Mouse (Mus musculus) kidney, embryonic 14.5 days (tissue): ENCODE measurements around the gene Wdr64. TPM values are rescaled to one million over a fixed set of nuclear protein-coding genes. Genes with fewer than 3 reads are reported as not detected.
A peak's percentile ranks its signal among the peaks of the same experiment; 100 is the strongest.

ENCODE experiments used
- ATAC-seq: fragments of 200-750 bp; cut with Nextera tagmentation; 2 replicates; pipeline ENCODE4 v1.8.0; 2017; ENCODE audit warnings: moderate number of reproducible peaks, mild to moderate bottlenecking, moderate TSS enrichment, moderate library complexity; ENCODE audit not compliant: low FRiP score, low TSS enrichment
- H3K27ac ChIP-seq: fragments of 300-500 bp; sonication (generic); 2 replicates; pipeline ENCODE4 v1.5.1; 2014; ENCODE audit warnings: low read depth, mild to moderate bottlenecking, low read length, moderate library complexity, mixed read lengths
- H3K27me3 ChIP-seq: fragments of 300-500 bp; sonication (generic); 2 replicates; pipeline ENCODE4 v1.6.1; 2014; ENCODE audit warnings: mild to moderate bottlenecking, low read length; ENCODE audit not compliant: control insufficient read depth, insufficient read depth
- H3K36me3 ChIP-seq: fragments of 300-500 bp; sonication (generic); 2 replicates; pipeline ENCODE4 v1.6.1; 2014; ENCODE audit warnings: low read length, mixed read lengths; ENCODE audit not compliant: control insufficient read depth, insufficient read depth
- H3K4me1 ChIP-seq: fragments of 300-500 bp; sonication (generic); 2 replicates; pipeline ENCODE4 v1.6.1; 2014; ENCODE audit warnings: low read length, mixed read lengths; ENCODE audit not compliant: control insufficient read depth, insufficient read depth
- H3K4me2 ChIP-seq: fragments of 300-500 bp; sonication (generic); replicated peaks from 2 replicates; pipeline ENCODE4 v1.6.1; 2014; ENCODE audit warnings: low read depth, mild to moderate bottlenecking, low read length
- H3K4me3 ChIP-seq: fragments of 300-500 bp; sonication (generic); 2 replicates; pipeline ENCODE4 v1.5.1; 2014; ENCODE audit warnings: mild to moderate bottlenecking, low read length
- H3K9ac ChIP-seq: fragments of 300-500 bp; sonication (generic); 2 replicates; pipeline ENCODE4 v1.6.1; 2014; ENCODE audit warnings: low read depth, mild to moderate bottlenecking, low read length, moderate library complexity
- H3K9me3 ChIP-seq: fragments of 300-500 bp; sonication (generic); 2 replicates; pipeline ENCODE4 v1.6.1; 2016; ENCODE audit warnings: low read length; ENCODE audit not compliant: control insufficient read depth
- WGBS: fragments of 180-500 bp; shearing (Covaris S2); extraction: QIAGEN DNeasy Blood & Tissue Kit; methylation state at CpG from one replicate; pipeline ENCODE4 v1.1.7; 2014; 5-methylcytosine and 5-hydroxymethylcytosine counted together
- polyA plus RNA-seq: library from polyadenylated mRNA; unstranded; fragments of >200 nt; fragmentation: Nextera tagmentation; extraction: Ambion mirVana; gene quantifications from 2 replicates; pipeline ENCODE4 v1.2.1, GENCODE M21; 2014

Wdr64 gene
- polyA plus RNA-seq, 1 experiment from 2014 or later: not detected

GRCm38 (mm10) chr1:175677459-175677858 lies 20.9 kb upstream of the Wdr64 start:
- H3K9me3 ChIP-seq: no peaks in the 10 kb centered on the region
- no peaks in the 10 kb centered on the region for H3K36me3 ChIP-seq
- 86% methylated on average over 6 of the region's 6 CpGs for WGBS
- no peak for ATAC-seq
- no peak overlapping the region for H3K4me3 ChIP-seq
- no peaks in the 10 kb centered on the region for H3K4me1 ChIP-seq
- no peaks in the 10 kb centered on the region for H3K27me3 ChIP-seq
- no peak overlapping the region for H3K9ac ChIP-seq
- no peak overlapping the region for H3K27ac ChIP-seq
- no peak overlapping the region for H3K4me2 ChIP-seq

DNA sequence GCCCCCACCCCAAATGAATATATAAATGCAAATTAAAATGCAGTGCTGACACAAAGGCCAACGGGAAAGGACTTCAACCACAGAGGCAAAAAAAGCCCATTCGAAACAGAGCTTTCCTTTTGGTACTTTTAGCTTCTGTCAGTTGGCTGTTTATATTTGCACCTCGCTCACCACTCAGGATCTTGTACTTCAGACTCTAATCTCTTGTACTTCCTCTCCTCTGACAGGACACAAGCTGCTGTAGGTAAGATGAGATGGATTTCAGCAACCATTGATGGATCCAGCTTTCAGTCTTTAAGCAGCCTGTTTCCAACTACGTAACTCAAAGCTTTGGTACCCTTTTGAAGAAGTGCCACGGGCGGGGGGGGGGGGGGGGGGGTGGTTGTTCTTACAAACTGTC lies 17.4 kb upstream of the Wdr64 start:
- H3K36me3 ChIP-seq: peaks cover 4% of the 10 kb centered on the region; the same call in 1 of the 2 replicates
- WGBS: 83% methylated on average over 6 of the region's 6 CpGs
- H3K4me1 ChIP-seq: no peaks in the 10 kb centered on the region
- no peaks in the 10 kb centered on the region for H3K27me3 ChIP-seq
- ATAC-seq: no peak
- H3K4me2 ChIP-seq: no peak overlapping the region
- H3K27ac ChIP-seq: no peak overlapping the region
- H3K9me3 ChIP-seq: no peaks in the 10 kb centered on the region
- H3K4me3 ChIP-seq: no peak overlapping the region
- H3K9ac ChIP-seq: no peak overlapping the region

DNA sequence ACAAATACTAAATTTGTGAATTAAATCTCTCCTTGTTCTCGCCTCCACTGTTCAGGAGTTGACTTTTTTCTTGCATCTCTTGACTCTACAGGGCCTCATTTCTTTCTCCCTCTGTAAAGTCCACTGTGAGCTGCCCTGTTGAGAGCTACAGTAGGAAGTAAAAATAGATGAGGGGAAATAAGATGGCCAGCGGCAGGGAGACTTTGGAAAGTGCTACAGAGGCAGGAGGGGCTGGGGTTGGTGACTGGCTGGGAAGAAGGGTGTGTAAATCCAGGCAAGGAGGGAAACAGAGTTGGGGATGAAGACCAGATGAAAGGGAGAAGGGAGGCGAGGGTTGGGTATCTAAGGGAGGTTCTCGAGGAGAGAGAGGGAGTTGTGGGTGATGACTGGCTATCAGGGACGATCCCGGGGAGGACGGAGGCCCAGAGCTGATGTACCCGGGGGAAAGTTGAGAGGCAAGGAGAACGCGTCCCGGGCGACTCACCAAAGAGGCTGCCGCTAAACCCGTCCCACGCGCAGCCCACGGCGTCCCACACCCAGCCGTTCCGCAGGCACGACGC lies 6.6 kb upstream of the Wdr64 start:
- Histone ChIP-seq H3K36me3 (peaks cover 8% of the 10 kb centered on the region), H3K4me1 (peaks cover 3% of the 10 kb centered on the region; the same call in 1 of the 2 replicates), H3K4me3 (peak overlapping the region; percentile 62), H3K4me2 (peak overlapping the region; percentile 80), H3K9me3 (no peaks in the 10 kb centered on the region), H3K9ac (peak overlapping the region; percentile 84), H3K27me3 (no peaks in the 10 kb centered on the region), H3K27ac (peak overlapping the region; percentile 65; the same call in 1 of the 2 replicates)
- ATAC-seq: no peak
- WGBS: under 1% methylated on average over 22 of the region's 22 CpGs

DNA sequence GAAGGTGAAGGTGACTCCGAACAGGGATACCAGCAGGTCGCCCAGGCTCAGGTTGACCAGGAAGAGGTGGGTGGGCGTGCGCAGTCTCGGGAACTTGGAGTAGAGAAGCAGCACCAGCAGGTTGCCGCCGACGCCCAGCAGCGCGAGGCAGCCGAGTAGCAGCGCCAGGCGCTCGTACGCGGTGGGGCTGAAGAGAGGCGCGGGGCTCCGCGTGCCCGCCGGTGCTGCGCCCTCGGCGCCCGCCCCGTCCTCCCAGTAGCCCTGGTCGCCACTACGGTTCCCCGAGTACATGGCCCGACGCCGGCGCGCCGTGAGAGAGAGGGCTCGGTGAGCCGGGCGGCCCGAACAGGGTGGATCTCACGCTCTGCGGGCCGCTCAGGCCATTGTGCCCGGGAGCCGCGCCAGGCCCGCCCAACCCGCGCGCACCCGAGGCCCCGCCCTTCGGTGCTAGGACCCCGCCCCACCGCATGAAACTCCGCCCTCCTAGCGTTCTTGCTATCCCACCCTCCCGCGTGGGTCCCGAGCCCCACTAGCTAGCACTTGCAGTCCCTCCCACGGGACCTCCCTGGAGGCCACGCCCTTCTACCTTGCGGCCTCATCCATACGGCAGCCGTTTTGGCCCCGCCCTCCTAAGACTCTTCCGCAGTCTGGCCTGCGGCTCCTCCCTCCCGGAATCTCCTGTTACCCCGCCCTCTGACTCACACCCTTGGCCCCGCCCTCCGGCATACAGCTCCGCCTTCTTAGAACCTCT lies 6.0 kb upstream of the Wdr64 start, which contains the start of the genes Opn3 and Chml:
Opn3 (minus strand) TSS at position 531 of the 751 bp plus-strand sequence.
Chml (minus strand) TSS at position 656 of the 751 bp plus-strand sequence.
- H3K4me2 ChIP-seq: peak within 1 kb of the TSS; percentile 80
- H3K4me1 ChIP-seq: peaks cover 3% of the 10 kb centered on the region; the same call in 1 of the 2 replicates
- H3K9ac ChIP-seq: peak within 1 kb of the TSS; percentile 84
- WGBS: under 1% methylated on average over 68 of the region's 73 CpGs
- H3K27me3 ChIP-seq: no peaks in the 10 kb centered on the region
- H3K36me3 ChIP-seq: peaks cover 7% of the 10 kb centered on the region
- H3K27ac ChIP-seq: peak within 1 kb of the TSS; percentile 65; the same call in 1 of the 2 replicates
- peak within 1 kb of the TSS; percentile 62 for H3K4me3 ChIP-seq
- no peaks in the 10 kb centered on the region for H3K9me3 ChIP-seq
- peak; percentile 99 for ATAC-seq

GRCm38 (mm10) chr1:175692997-175693361 lies 5.4 kb upstream of the Wdr64 start:
- Histone ChIP-seq H3K4me3 (peak overlapping the region; percentile 62), H3K27me3 (no peaks in the 10 kb centered on the region), H3K4me2 (peak overlapping the region; percentile 49), H3K4me1 (peaks cover 3% of the 10 kb centered on the region; the same call in 1 of the 2 replicates), H3K27ac (no peak overlapping the region), H3K9me3 (no peaks in the 10 kb centered on the region), H3K36me3 (peaks cover 2% of the 10 kb centered on the region), H3K9ac (peak overlapping the region; percentile 12; the same call in 1 of the 2 replicates)
- WGBS: under 1% methylated on average over 17 of the region's 17 CpGs
- ATAC-seq: no peak

DNA sequence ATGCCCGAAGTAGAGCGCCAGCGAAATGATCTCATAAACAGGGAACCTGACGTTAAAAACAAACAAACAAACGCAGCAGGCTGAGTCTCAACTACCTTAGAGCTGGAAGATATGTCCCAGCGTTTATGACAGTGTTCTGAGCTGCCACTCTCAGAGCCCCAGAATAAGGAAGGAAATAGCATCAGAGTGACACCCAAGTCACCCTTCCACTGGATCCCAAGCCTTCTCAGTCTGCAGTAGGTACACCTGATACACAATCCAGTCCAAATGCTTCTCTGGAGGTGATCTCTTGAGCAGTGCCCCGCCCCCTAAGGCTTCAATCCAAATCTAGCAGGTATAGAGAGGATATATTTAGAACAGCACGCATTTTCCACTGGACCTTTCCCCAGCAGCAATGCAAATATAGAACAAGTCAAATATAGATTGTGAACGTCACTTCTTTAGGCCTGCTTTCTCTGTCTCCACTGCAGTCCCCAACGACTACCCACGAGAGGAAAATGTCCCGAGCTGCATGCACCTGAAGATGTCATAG lies 4.9 kb upstream of the Wdr64 start:
- Histone ChIP-seq H3K9me3 (no peaks in the 10 kb centered on the region), H3K36me3 (no peaks in the 10 kb centered on the region), H3K27me3 (no peaks in the 10 kb centered on the region), H3K27ac (no peak overlapping the region), H3K4me2 (peak overlapping the region; percentile 49), H3K4me3 (peak overlapping the region; percentile 62), H3K4me1 (peaks cover 3% of the 10 kb centered on the region; the same call in 1 of the 2 replicates), H3K9ac (peak overlapping the region; percentile 12; the same call in 1 of the 2 replicates)
- 42% methylated on average over 12 of the region's 12 CpGs for WGBS
- no peak; the same call in 1 of the 2 replicates for ATAC-seq

- no peak overlapping the region for H3K27ac ChIP-seq
- 54% methylated on average over 3 of the region's 3 CpGs for WGBS
These were observed 982 bp downstream of the Wdr64 start for GRCm38 (mm10) chr1:175699375-175699774.

GRCm38 (mm10) chr1:175699796-175700195 lies 1.4 kb downstream of the Wdr64 start:
- Histone ChIP-seq H3K4me3 (no peak overlapping the region), H3K4me1 (no peaks in the 10 kb centered on the region), H3K9ac (no peak overlapping the region), H3K4me2 (no peak overlapping the region), H3K9me3 (no peaks in the 10 kb centered on the region), H3K36me3 (no peaks in the 10 kb centered on the region), H3K27ac (no peak overlapping the region), H3K27me3 (no peaks in the 10 kb centered on the region)
- WGBS: 15% methylated on average over 4 of the region's 4 CpGs
- peak; percentile 68; the same call in 1 of the 2 replicates for ATAC-seq

More at GRCm38 (mm10) chr1:175699375-175699774, 982 bp downstream of the Wdr64 start:
- H3K4me2 ChIP-seq: no peak overlapping the region
- H3K9ac ChIP-seq: no peak overlapping the region
- H3K27me3 ChIP-seq: no peaks in the 10 kb centered on the region
- ATAC-seq: no peak
- H3K9me3 ChIP-seq: no peaks in the 10 kb centered on the region
- no peak overlapping the region for H3K4me3 ChIP-seq
- H3K4me1 ChIP-seq: no peaks in the 10 kb centered on the region
- no peaks in the 10 kb centered on the region for H3K36me3 ChIP-seq

DNA sequence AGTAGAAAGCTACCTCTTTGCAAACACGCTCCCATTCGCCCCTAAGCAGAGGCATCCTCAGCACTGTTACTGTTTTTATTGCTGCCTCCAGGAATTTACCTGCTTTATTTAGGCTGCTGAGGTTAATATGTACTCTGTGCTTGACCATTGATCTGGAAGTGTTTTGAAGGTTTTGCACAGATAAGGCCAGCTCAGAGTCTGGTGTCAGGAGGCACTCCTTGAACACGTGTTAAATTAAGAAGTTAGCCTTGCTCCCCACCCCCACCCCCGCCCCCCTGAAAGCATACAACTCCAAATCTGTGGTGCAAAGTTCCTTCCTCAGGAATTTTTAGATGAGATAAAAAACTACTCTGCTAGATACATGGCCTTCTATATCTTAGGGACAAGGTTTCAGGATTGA lies 2.8 kb downstream of the Wdr64 start:
- H3K9ac ChIP-seq: no peak overlapping the region
- no peaks in the 10 kb centered on the region for H3K4me1 ChIP-seq
- H3K4me2 ChIP-seq: no peak overlapping the region
- WGBS: 69% methylated on average over 4 of the region's 4 CpGs
- H3K9me3 ChIP-seq: no peaks in the 10 kb centered on the region
- no peak overlapping the region for H3K27ac ChIP-seq
- H3K36me3 ChIP-seq: no peaks in the 10 kb centered on the region
- no peak for ATAC-seq
- no peaks in the 10 kb centered on the region for H3K27me3 ChIP-seq
- H3K4me3 ChIP-seq: no peak overlapping the region
